Mouse (Mus musculus): ENCODE results near the gene Hmcn1.

The Hmcn1 gene

DNA sequence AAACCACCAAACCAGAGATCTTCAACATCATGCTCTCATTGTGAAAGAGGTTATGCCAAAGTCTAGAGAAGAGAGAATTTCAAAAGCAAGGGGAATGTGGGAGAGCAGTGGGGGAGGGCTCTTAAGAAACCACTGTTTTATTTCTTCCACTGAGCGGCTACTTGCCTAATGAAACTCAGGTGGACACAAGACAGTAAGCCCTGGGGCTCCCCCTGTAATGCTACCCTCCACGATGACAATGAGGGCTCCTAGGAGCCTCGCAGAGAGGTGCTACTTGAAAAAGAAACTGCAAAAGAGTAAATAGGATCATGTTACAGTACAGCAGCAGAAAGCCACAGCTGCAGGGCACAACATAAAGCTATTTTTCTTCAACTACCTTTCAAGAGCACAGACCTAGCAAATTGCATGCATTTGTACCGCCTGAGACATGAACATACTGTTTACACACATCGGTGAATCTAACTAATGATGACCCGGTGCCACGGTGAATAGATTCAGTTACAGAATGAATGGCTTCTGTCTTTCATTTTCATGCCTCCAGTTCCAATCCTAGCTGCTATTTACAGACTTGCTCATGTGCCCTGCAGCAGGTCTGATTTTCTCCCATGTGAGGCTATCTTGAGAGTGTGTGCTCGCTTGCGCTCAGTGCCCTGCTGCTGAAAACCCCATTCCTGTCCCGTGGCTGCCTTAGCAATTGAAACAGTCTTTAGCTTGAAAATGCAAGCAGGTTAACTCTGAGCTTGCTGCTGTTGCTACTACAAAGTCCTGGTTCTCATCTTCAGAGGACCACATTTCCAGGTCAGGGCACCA, 1.3 kb downstream of the Hmcn1 start:
- no peak for DNase-seq (ENCODE audit: low spot score)

DNA sequence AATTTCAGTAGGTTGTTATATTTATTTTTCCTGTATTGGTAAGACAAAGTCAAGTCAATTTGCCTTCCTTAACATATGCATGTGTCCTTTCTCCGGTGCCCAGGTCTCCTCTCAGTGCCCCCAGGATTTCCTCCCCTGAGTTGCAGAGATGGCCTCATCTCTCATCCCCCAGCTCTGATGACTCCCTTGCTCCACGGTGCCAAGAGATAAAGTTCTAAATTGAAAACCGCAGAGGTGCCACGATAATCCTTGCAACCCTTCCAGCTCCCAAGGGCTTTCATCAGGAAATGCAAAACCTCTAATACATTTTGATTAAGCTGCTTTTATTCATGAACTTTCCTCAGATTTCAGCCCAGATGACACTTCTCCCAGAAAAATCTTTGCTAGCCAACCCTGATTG, 8.3 kb downstream of the Hmcn1 start:
- no peak for DNase-seq (ENCODE audit: low spot score)

DNA sequence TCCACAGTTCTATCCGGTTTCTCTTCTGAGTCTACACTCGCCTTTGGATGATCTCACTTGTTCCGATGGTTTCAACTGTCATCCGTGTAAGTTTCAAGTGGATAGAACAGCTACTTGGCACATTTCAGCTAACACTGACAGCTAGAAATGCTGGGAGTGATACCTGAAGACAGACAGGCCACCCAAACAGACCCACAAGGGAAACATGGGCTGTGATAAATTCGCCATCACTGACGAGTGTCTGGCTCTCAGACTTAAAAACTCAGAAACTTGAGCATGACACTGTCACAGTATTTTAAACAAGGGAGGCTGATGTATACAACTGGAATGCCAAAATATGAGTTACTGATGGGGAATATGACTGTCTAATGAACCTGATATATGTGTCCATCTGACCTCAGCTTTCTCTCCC, 9.1 kb downstream of the Hmcn1 start:
- DNase-seq (ENCODE audit: low spot score): no peak

DNA sequence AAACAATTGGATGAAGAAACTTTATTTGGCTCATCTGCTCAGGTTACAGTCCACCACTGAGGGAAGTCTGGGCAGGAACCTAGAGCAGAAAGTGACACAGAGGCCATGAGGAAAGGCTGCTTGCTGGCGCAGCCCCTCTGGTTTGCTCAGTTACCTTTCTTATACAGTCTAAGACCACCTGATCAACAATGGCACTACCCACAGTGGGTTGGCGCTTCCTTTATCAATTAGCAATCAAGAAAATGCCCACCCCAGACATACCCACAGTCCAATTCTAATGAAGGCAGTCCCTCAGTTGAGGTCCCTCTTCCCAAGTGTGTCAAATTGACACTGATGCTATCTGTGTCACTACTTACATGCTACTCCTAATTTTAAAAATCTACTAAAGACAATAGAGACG, 14.6 kb downstream of the Hmcn1 start:
- no peak for DNase-seq (ENCODE audit: low spot score)

DNA sequence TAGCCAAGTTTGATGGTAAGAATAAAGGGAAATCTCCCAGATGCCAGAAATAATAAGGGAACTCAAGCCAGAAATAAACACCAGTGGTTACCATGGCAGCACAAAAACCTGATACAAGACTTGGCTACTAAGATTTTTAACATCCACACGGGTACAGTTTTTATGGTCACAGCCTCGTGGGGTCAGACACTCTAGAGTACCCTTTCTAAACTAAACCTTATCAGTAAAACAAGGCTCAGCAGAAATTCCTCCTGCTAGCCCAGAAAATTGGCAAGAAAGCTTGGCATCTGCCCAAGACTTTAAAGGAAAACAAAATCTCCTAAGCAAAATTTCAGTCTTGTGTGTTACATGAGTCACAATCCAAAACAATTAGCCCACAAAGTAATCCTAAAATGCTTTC, 17.0 kb downstream of the Hmcn1 start:
- peak; percentile 2 for DNase-seq (ENCODE audit: low spot score)

DNA sequence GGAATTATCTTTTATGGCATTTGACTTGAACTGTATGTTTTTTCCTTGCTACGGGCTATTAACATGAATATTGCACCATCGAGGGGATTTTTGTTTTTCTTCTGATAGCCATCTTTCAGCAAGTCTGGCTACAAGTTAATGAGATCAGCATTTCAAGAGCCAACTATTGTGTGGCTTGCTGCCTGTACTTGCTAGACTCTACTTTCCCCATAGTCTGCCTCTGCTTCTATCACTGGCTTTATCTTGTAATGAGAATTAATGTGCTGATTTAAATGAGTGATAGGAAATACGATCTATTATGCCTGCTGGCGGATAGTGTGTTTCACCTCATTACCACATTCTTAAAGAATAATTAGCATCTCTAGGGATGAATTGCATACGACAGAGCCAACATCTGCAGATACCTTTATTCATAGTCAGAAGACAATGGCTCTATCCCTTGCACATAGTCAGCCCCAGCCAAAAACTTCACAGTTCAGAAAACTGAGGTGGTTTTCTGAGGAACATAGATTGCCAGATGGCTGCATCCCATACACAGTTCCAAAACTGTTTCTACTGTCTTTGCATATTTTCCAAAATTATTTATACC, 33.7 kb downstream of the Hmcn1 start:
- no peak for DNase-seq (ENCODE audit: low spot score)

DNA sequence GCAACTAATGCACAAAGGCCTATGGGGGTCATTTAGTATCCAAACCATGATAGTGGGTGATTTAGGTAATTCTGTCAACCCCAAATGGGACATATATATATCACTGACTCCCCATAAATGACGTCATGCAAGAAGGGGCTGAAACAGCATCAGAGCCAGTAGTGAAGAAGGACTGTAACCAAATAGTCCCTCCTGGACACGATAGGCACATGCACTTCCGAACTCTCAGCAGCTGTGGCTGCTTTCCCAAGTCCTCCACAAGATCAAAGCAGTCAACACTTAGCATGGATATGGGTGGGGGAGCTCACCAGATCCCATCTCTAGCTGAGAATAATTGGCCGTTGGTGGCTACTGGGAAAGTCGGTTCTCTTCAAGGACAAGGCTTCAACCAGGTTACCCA, 42.2 kb downstream of the Hmcn1 start:
- DNase-seq (ENCODE audit: low spot score): no peak

DNA sequence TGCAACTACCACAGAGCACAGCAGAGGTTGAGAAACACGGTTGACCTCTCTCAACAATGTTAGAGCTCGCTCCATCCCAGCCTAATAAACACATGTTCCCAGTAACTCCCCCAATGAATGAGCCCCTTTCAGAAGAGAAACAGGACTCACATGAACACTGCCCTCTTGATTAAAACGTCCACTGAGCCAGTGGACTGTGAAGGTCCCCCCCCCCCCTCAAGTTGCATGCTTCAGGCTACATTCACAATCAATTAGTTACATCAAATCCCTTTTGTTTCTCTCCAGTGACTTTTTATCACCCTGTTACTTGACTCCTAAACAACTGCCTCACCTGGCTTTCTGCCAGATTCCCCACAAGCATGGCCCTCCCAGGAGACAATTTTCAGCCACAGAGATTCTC, 43.2 kb downstream of the Hmcn1 start:
- DNase-seq (ENCODE audit: low spot score): no peak

DNA sequence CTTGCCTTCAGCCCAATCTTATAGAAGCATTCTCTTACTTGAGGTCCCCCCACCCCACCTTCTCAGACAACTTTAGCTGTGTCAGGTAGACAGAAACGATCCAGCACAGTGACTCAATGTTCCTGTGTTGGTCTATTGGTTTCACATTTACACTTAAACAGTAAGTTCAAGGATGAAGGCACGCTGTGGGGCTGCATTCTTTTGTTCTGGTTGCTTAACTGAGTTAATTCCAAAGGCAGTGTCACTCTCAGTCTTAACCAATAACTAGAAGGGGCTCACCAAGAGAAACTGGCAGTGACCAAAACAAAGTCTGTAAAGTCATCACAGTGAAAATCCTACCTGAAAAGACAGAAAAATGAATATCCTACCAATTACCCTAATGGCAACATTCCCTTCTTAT, 44.3 kb downstream of the Hmcn1 start:
- DNase-seq (ENCODE audit: low spot score): no peak

DNA sequence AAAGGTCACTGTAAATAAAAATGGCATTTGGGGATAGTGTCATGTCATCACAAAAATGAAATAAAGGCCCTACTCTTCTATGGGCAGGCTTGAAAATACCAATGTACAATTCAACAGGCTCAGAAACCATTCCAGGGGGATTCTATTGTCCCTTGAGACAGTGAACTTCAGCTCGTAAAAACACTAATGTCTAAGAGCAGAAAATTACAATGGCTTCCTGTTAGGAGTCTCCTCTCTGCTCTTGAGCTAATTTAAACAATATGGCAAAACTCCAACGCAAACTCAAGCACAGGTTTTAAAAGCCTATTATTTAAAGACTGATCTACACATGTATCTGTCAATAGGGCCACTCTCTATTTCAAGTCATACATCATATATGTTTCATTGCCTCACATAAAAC, 49.6 kb downstream of the Hmcn1 start:
- DNase-seq (ENCODE audit: low spot score): no peak

DNA sequence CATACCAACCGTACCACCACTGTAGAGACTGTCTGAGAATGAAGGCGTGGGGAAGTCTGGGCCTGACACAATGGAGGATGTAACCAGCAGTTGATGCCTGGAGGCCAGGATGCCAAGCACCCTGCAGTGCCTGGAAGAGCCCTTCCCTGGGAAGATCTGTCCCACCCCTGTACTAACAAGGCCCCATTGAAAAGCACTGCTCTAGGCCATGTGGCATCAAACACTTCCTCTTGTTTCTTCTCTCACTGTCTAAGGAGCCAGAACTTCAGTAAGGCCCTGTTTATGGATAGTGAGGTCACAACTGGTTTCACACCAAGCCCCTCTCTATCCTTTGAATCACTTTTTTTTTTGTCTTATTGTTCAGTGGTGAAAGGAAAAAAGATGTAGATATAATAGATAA, 51.1 kb downstream of the Hmcn1 start:
- no peak for DNase-seq (ENCODE audit: low spot score)

DNA sequence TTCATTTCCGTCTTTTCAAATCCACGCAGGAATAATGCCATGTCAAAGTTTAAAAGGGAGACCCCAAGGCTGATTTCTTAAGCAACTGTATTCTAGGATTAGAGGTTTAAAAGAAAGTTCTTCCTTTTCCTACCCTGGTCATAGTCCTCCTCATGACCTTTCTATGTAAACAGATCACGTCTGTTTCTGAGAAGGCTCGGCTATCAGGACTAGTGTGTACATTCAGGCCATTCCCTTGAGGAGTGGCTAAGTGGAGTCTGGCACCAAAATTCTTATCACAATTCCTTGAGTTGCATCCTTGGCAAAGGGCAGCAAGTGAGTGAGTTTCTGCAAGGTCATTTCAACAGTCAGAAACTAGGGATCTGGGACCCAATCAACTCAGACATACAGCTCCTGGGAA, 56.4 kb downstream of the Hmcn1 start:
- no peak for DNase-seq (ENCODE audit: low spot score)

DNA sequence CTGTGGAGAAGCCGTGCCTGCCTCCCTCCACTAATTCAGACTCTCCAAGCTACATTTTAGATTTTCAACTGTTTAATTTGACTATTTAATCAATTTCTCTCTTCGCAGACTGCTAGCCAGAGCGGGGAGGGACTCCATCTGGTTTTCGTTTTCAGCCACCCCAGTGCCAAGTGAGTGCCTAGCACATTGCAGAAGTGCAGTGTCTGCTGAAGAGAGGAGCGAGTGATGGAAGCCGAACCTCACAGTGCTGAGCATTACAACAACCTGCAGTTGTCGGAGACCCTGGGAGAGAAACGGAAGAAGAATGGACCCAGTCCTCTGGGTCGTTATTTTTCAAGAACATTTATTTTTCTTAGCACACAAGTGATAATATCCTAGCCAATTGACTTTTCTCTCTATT, 59.6 kb downstream of the Hmcn1 start:
- peak; percentile 65 for DNase-seq (ENCODE audit: low spot score)

DNA sequence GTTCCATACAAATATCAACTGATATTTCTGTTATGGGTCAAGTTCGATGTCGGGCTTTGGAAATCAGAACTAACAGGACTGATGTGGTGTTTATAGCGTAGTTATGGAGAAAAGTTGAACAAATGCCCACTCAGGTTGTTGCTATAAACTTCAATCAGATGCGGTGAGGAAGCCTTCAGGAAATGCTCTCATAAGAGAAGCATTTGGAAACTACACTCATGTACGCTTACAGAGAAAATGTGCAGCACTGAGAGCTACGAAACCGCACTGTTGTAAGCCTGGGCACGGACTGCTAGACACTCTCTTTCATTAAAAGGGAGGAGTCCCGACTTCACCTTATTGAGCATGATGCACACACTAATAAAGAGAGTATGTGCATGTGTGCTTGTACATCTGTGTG, 72.4 kb downstream of the Hmcn1 start:
- no peak for DNase-seq (ENCODE audit: low spot score)

DNA sequence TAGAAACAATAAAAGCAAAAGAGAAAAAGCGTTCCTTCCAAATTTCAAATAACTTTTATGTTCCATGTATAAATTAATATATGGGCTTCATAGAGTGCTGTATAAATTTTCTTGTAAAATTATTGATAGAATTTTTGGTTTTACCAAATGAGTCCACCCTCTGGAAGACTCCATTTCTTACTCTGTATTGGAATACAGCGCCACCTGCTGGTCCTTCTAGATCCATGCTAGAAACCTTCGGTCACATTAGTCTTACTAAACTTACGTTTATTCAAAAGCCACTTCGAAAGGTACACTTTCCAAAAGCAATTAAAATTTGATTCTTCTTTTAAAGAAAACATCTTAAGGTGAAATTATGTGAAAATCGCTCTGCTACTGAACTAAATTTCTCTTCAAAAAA, 73.0 kb downstream of the Hmcn1 start:
- peak; percentile 53 for DNase-seq (ENCODE audit: low spot score)

DNA sequence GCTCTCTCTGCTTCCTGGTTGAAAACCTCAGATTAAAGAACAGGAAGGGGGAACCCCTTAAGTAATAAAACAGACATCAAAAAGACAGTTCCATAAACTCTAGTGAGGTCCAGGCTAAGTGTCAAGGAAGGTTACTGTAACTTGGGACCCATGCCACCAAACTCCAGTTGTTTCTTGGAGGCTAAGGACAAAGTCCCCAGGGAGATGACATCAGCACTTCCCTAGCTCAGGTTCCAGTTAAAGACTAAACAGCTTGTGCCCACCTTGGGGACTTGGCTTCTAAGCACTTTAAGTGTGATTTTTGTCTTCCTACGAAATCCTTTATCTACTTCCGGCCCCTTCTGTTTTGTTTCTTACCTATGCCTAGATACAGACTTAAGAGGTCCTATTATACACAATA, 78.3 kb downstream of the Hmcn1 start:
- no peak for DNase-seq (ENCODE audit: low spot score)

DNA sequence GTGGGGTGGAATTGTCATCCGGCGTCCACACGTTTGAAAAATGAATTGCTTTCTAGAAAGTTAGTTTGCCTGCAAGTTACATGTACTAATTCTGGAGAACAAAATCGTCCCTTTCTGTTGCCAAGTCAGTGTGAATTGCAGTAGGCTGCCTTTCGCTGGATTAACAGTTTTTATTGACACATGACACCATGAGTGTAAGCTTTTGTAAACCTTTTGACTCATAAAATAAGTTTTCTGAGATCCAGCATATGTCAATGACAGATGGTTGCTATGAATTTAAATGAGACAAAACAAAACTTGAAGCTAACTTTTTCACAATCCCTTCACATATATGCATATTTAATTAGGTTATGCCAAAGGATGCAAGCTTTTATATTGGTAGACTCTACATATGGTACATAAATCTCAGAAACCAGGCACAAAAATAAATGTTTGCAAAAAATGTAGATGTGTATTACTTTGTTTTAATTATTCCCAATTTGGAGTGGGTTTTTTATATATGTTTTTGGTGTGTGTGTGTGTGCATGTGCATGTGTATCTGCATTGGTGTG, 79.6 kb downstream of the Hmcn1 start:
- no peak for DNase-seq (ENCODE audit: low spot score)

DNA sequence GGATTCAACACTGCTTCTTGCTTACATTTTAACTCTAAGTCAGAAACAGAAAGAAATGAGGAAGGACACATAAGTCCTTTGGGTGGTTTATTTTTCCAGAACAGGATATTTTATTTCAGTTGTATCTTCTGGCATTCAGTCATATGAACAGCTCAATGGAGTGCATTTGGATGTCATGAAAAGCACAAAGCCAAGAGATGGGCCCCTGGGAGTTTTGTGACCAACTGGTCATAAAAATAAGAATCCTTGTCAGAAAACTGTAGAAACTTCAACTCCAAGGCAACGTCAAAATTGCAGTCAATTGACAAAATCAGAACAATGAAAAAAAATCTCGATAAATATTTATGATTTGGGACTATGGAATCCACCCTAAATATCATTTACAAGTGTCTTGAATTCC, 83.6 kb downstream of the Hmcn1 start:
- DNase-seq (ENCODE audit: low spot score): no peak

DNA sequence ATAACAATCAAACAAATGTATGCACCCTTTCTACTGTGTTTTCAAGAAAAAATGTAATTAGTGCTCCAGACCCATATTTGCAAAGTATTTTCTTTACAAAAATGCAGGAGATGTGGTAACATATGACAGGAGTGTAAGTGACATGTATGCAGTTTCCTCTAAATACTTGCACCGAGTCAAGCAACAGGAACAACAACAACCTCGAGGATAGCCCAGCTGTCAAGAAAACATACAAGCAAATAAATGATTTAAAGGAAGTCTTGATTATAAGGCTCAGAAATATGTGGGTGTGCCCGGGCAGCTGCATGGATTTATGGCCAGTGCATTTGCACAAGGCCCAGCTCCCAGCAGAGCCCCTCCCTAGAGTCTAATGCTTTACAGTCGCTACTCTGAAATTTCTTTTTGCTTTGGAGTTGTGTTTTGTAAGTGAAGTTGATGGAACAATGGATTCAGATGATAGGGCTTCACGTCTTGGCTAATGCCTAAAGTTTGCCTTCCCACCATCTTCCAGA, 99.5 kb downstream of the Hmcn1 start:
- no peak for DNase-seq (ENCODE audit: low spot score)

DNA sequence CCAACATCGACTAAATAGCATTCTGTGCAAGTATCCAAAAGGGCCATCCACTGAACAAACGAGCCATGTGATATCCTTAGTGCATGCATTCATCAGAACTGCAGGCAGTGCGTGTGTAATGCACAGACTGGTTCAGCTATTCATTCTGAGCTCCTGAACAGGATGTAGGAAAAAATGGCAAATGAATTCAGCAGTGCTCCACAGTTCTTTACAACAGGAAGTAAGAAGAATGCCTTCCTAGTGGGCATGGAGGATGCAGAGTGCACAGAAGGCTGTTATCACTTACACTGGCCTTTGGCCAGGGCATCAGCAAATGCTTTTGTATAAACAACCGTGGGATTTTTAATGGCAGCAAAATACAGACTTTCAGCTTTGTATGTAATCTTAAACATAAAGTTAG, 103.2 kb downstream of the Hmcn1 start:
- no peak for DNase-seq (ENCODE audit: low spot score)

DNA sequence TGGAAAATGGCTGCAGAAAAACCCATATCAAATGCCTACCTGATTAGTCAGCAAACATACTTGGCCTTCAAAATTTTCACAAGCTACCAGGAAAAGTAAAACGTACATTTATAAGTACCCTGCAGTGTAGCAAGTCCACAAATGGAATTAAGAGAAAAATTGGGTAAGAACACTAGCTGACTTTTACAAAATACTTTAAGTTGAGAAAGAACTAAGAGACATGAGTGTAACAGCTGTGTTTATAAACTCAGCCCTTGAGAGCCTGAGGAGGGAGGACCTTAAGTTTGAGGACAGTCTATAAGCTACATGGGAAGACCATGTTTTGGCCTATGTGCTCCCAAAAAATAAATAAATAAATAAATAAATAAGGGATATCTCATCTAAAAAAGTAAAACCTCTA, 107.0 kb downstream of the Hmcn1 start:
- DNase-seq (ENCODE audit: low spot score): no peak

DNA sequence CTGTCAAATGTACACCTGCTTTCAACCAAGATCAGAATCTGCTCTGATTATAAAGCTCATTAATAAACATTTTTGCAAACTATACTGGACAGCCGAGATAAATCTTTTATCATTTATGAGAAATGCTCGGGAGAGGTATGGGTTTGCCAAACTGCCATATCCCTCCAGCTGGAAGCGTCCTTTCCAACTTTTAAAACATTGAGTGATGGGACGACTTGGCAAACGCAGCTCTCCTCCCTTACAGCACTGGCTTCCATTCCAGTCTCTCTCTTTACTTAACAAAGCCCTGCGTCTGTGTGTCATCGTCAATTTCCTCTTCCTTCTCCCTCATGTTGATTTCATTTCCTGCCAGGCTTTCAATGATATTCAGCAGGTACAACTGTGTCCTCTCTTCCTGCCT, 114.8 kb downstream of the Hmcn1 start:
- DNase-seq (ENCODE audit: low spot score): peak; percentile 7

DNA sequence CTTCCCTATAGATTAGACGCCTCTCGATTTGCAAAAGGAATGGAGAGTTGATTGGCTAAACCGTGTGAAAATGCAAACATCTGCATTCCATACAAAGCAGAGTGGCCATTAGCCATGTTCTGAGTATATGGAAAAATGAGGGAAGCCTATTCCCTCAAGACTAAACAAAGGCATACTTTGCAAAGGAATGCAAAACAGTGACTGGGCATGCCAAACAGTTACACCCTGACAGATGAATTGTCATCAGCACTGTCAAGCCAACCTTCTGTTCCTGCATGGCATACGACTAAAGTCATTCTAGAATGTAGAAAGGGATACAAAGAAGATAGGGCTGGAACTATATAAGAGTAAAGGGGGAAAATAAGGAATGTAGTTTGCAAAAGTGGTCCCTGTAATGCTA, 115.3 kb downstream of the Hmcn1 start:
- DNase-seq (ENCODE audit: low spot score): peak; percentile 7

DNA sequence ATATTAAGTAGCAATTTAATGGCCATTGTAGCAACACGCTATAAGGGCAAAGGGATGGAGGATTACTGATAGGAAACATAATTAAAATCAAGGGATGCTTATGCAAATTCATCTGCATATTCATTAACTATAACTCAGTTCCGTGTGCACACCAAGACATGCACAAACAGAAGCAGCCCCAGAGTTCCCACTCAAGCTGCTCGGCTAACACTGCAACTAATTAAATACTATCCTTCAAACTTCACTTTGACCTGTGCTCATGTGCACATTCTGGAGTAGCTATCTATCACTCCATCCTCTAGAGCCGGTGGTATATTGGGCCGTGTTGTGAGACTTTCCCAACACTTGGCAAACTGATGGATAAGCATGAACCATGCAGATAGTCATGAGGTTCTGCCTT, 119.2 kb downstream of the Hmcn1 start:
- DNase-seq (ENCODE audit: low spot score): no peak

All from layer of hippocampus, adult 11-12 months (tissue).